9 mouse cellular contexts compared by ENCODE assay signal in genomic region chr3:134281527-134282370, GRCm38 (mm10). TPM values are rescaled to one million over a fixed set of nuclear protein-coding genes. Genes with fewer than 3 reads are reported as not detected.
DNase-seq lines count a peak whose midpoint lies in the region; ATAC-seq and TF ChIP-seq lines count a peak whose summit lies in the region.
"Had no signal": no experiment of that assay in that cellular context is flagged by ENCODE, and none has a peak within 500 bp of the region (broad histone marks: within the 10 kb centered on the region; RNA-seq: fewer than 3 reads in every experiment).

No protein-coding gene starts in this region.

- peaks cover 18% of the 10 kb centered on the region for H3K4me1 ChIP-seq in forebrain, embryonic 10.5 days
- peaks cover 8% of the 10 kb centered on the region for H3K4me1 ChIP-seq in hindbrain, embryonic 16.5 days (ENCODE audit: control insufficient read depth, insufficient read depth, low read depth, low read length)
- no peaks in the 10 kb centered on the region for H3K4me1 ChIP-seq in liver, embryonic 12.5 days

- no peak overlapping the region; the same call in 1 of the 2 replicates for H3K27ac ChIP-seq in left cerebral cortex, adult 2 months
- peak overlapping the region; percentile 73 for H3K27ac ChIP-seq in forebrain, embryonic 10.5 days
- H3K27ac ChIP-seq in hindbrain, embryonic 16.5 days (ENCODE audit: low read depth, low read length), result peak overlapping the region; percentile 54
- H3K27ac ChIP-seq in liver, embryonic 12.5 days, result no peak overlapping the region

- DNase-seq in left cerebral cortex, adult 2 months (ENCODE audit: extremely low spot score in 1 of 2, low spot score in 2 of 2), result no peak
- no peak for DNase-seq in left cerebral cortex, adult 11 months (ENCODE audit: low spot score)
- DNase-seq in forebrain, embryonic 10.5 days (ENCODE audit: extremely low spot score, low spot score), result no peak
- peak; percentile 21 for DNase-seq in right cerebral cortex, postnatal 14 days
- DNase-seq: cerebellum, adult 9-11 months; kidney, postnatal 14 days had no signal

- no peaks in the 10 kb centered on the region for H3K36me3 ChIP-seq in forebrain, embryonic 10.5 days (replicated peaks)
- H3K36me3 ChIP-seq in hindbrain, embryonic 16.5 days (ENCODE audit: control insufficient read depth, insufficient read depth, low read length), result no peaks in the 10 kb centered on the region
- H3K36me3 ChIP-seq in liver, embryonic 12.5 days, result no peaks in the 10 kb centered on the region

- no peaks in the 10 kb centered on the region for H3K27me3 ChIP-seq in forebrain, embryonic 10.5 days (ENCODE audit: poor library complexity, severe bottlenecking)
- H3K27me3 ChIP-seq in hindbrain, embryonic 16.5 days (replicated peaks; ENCODE audit: control insufficient read depth, insufficient read depth, low read length), result no peaks in the 10 kb centered on the region
- no peaks in the 10 kb centered on the region for H3K27me3 ChIP-seq in liver, embryonic 12.5 days (replicated peaks)

- WGBS in forebrain, embryonic 10.5 days, result 29% methylated on average over 14 of the region's 14 CpGs
- WGBS in hindbrain, embryonic 16.5 days, result 26% methylated on average over 14 of the region's 14 CpGs
- 32% methylated on average over 14 of the region's 14 CpGs for WGBS in liver, embryonic 12.5 days (ENCODE audit: insufficient replicate concordance)

- peak; percentile 77 for ATAC-seq in hindbrain, embryonic 16.5 days
- no peak for ATAC-seq in liver, embryonic 12.5 days
- ATAC-seq in granulocyte monocyte progenitor cell, adult 5-6 weeks (replicated peaks; ENCODE audit: poor library complexity, severe bottlenecking), result no peak

- H3K4me2 ChIP-seq in hindbrain, embryonic 16.5 days (ENCODE audit: low read length), result peak overlapping the region; percentile 54
- H3K4me2 ChIP-seq in liver, embryonic 12.5 days, result no peak overlapping the region

- TF ChIP-seq CTCF in left cerebral cortex, adult 2 months (IDR thresholded peaks at IDR 0.05), result no peak

- intact Hi-C loops in left cerebral cortex, adult 2 months (cut with DNase I), result no loop called here

- H3K4me3 ChIP-seq in left cerebral cortex, adult 2 months, result peak overlapping the region; percentile 30
- peak overlapping the region; percentile 7; the same call in 1 of the 2 replicates for H3K4me3 ChIP-seq in forebrain, embryonic 10.5 days
- peak overlapping the region; percentile 21 for H3K4me3 ChIP-seq in hindbrain, embryonic 16.5 days (ENCODE audit: low read length)
- H3K4me3 ChIP-seq in liver, embryonic 12.5 days, result no peak overlapping the region

- H3K9me3 ChIP-seq in forebrain, embryonic 10.5 days, result no peaks in the 10 kb centered on the region
- H3K9me3 ChIP-seq in hindbrain, embryonic 16.5 days (ENCODE audit: control insufficient read depth, low read length), result no peaks in the 10 kb centered on the region
- H3K9me3 ChIP-seq in liver, embryonic 12.5 days (replicated peaks), result no peaks in the 10 kb centered on the region

- H3K9ac ChIP-seq in hindbrain, embryonic 16.5 days (ENCODE audit: low read depth, low read length), result peak overlapping the region; percentile 47
- no peak overlapping the region for H3K9ac ChIP-seq in liver, embryonic 12.5 days

RNA-seq across cellular contexts. Expression of gene Cxxc4, which starts 45.5 kb away (rescaled TPM):
- 10 to 100 TPM; 22.6 to 24.5 TPM for total RNA-seq in left cerebral cortex, adult 2 months (2021)
- polyA plus RNA-seq in forebrain, embryonic 10.5 days (2016; fragmentation: Nextera tagmentation; extraction: Ambion mirVana), result 12.0 and 13.2 TPM in 2 replicates
- 20.6 and 29.1 TPM in 2 replicates for polyA plus RNA-seq in hindbrain, embryonic 16.5 days (2015; fragmentation: Nextera tagmentation; extraction: Ambion mirVana)
- 0.72 and 0.73 TPM in 2 replicates for polyA plus RNA-seq in liver, embryonic 12.5 days (2016; fragmentation: Nextera tagmentation; extraction: Ambion mirVana)
- total RNA-seq in granulocyte monocyte progenitor cell, adult 5-6 weeks (2014; fragmentation: Nextera tagmentation), result not detected in 2 replicates
- not detected in 2 replicates for total RNA-seq in granulocyte monocyte progenitor cell, adult 5-6 weeks (2017)

Comparison
In these comparisons a context has a peak if more than half of its experiments do, and no peak if none do; other contexts are left out.
1. H3K27ac ChIP-seq: peak in forebrain, embryonic 10.5 days (single experiment) and hindbrain, embryonic 16.5 days (single experiment); none in left cerebral cortex, adult 2 months (single experiment) and liver, embryonic 12.5 days (single experiment).